In genomic region chr8:11481876-11482275, GRCm38 (mm10) we compare ENCODE assay signal across 32 mouse cellular contexts. TPM values are rescaled to one million over a fixed set of nuclear protein-coding genes. Genes with fewer than 3 reads are reported as not detected.
A peak's percentile ranks its signal among the peaks of the same experiment; 100 is the strongest.
DNase-seq lines count a peak whose midpoint lies in the region; ATAC-seq and TF ChIP-seq lines count a peak whose summit lies in the region.
"Had no signal": no experiment of that assay in that cellular context is flagged by ENCODE, and none has a peak within 500 bp of the region (broad histone marks: within the 10 kb centered on the region; RNA-seq: fewer than 3 reads in every experiment).

No protein-coding gene starts in this region.

- no peak overlapping the region for H3K4me3 ChIP-seq in heart, embryonic 12.5 days
- no peak overlapping the region for H3K4me3 ChIP-seq in heart, postnatal 0 days (ENCODE audit: low read depth, low read length)
- H3K4me3 ChIP-seq in testis, adult 2 months (ENCODE audit: control insufficient read depth, low read depth, low read length), result no peak overlapping the region
- H3K4me3 ChIP-seq: embryonic facial prominence, embryonic 12.5 days; hindbrain, embryonic 13.5 days; limb, embryonic 10.5 days; limb, embryonic 15.5 days; liver, embryonic 15.5 days; midbrain, embryonic 10.5 days; midbrain, embryonic 15.5 days; neural tube, embryonic 15.5 days; stomach, embryonic 15.5 days had no signal

- H3K27me3 ChIP-seq in heart, embryonic 12.5 days (replicated peaks), result peaks cover 22% of the 10 kb centered on the region
- no peaks in the 10 kb centered on the region for H3K27me3 ChIP-seq in heart, postnatal 0 days (ENCODE audit: control insufficient read depth, insufficient read depth, low read length)
- H3K27me3 ChIP-seq in testis, adult 2 months (ENCODE audit: control insufficient read depth, insufficient read depth, low read length), result no peaks in the 10 kb centered on the region

- intact Hi-C loops in heart, postnatal 14 days (cut with DNase I), result no loop called here
- intact Hi-C loops in left cerebral cortex, postnatal 36 days (cut with DNase I), result no loop called here

- no peaks in the 10 kb centered on the region for H3K36me3 ChIP-seq in heart, embryonic 12.5 days
- H3K36me3 ChIP-seq in heart, postnatal 0 days (replicated peaks; ENCODE audit: control insufficient read depth, insufficient read depth, low read length), result no peaks in the 10 kb centered on the region
- no peaks in the 10 kb centered on the region for H3K36me3 ChIP-seq in testis, adult 2 months (ENCODE audit: control insufficient read depth, insufficient read depth, low read length)
- H3K36me3 ChIP-seq: embryonic facial prominence, embryonic 12.5 days; hindbrain, embryonic 13.5 days; limb, embryonic 10.5 days; limb, embryonic 15.5 days; liver, embryonic 15.5 days; midbrain, embryonic 10.5 days; midbrain, embryonic 15.5 days; neural tube, embryonic 15.5 days; stomach, embryonic 15.5 days had no signal

- no peaks in the 10 kb centered on the region for H3K9me3 ChIP-seq in heart, embryonic 12.5 days (replicated peaks)
- no peaks in the 10 kb centered on the region for H3K9me3 ChIP-seq in heart, postnatal 0 days (replicated peaks; ENCODE audit: control insufficient read depth, low read length)
- H3K9me3 ChIP-seq: embryonic facial prominence, embryonic 12.5 days; hindbrain, embryonic 13.5 days; limb, embryonic 10.5 days; limb, embryonic 15.5 days; liver, embryonic 15.5 days; midbrain, embryonic 10.5 days; midbrain, embryonic 15.5 days; neural tube, embryonic 15.5 days; stomach, embryonic 15.5 days had no signal

- no peak for DNase-seq in heart, postnatal 4 days
- DNase-seq in heart, postnatal 0 days (ENCODE audit: low spot score), result no peak
- no peak for DNase-seq in heart, postnatal 14 days
- no peak for DNase-seq in testis, postnatal 14 days (ENCODE audit: low spot score)
- no peak for DNase-seq in left cerebral cortex, postnatal 36 days (ENCODE audit: low spot score in 2 of 2)
- DNase-seq: adrenal gland, postnatal 25 days; cerebellum, adult 11-12 months; cerebellum, adult 9-11 months; embryo, embryonic 11 days; gastrocnemius, postnatal 14 days; layer of hippocampus, postnatal 36 days; lung, embryonic 14.5 days; lung, postnatal 14 days; retina, postnatal 1 day; right cerebral cortex, postnatal 14 days; thymus, adult 18-20 months; thymus, postnatal 25 days had no signal

- peak overlapping the region; percentile 85 for H3K27ac ChIP-seq in heart, embryonic 12.5 days (ENCODE audit: poor library complexity, severe bottlenecking)
- peak overlapping the region; percentile 87 for H3K27ac ChIP-seq in heart, postnatal 0 days (ENCODE audit: low read depth)
- peak overlapping the region; percentile 24; the same call in 1 of the 2 replicates for H3K27ac ChIP-seq in testis, adult 2 months (ENCODE audit: control insufficient read depth, insufficient read depth, low read depth, low read length)
- H3K27ac ChIP-seq: embryonic facial prominence, embryonic 12.5 days; hindbrain, embryonic 13.5 days; kidney, postnatal 0 days; limb, embryonic 10.5 days; limb, embryonic 15.5 days; liver, embryonic 15.5 days; midbrain, embryonic 10.5 days; midbrain, embryonic 15.5 days; neural tube, embryonic 15.5 days; stomach, embryonic 15.5 days had no signal

- WGBS in heart, embryonic 12.5 days, result 57% methylated on average over 3 of the region's 3 CpGs
- 76% methylated on average over 3 of the region's 3 CpGs for WGBS in heart, postnatal 0 days

- ATAC-seq in heart, embryonic 12.5 days (ENCODE audit: insufficient number of reproducible peaks, low FRiP score), result no peak
- ATAC-seq in heart, postnatal 0 days (ENCODE audit: insufficient read depth, low read depth), result no peak
- ATAC-seq: CD4-positive, CD25-positive, alpha-beta regulatory T cell, adult 4 months; forebrain, embryonic 14.5 days; intestine, embryonic 16.5 days; midbrain, embryonic 15.5 days had no signal

- H3K4me1 ChIP-seq in heart, embryonic 12.5 days (replicated peaks), result peaks cover 22% of the 10 kb centered on the region
- H3K4me1 ChIP-seq in heart, postnatal 0 days (ENCODE audit: control insufficient read depth, insufficient read depth), result peaks cover 8% of the 10 kb centered on the region; the same call in 1 of the 2 replicates
- peaks cover 30% of the 10 kb centered on the region for H3K4me1 ChIP-seq in testis, adult 2 months (ENCODE audit: control insufficient read depth, insufficient read depth, low read length)

- no peak for TF ChIP-seq POLR2A in testis, adult 2 months (IDR thresholded peaks at IDR 0.05; ENCODE audit: control insufficient read depth, low read depth, low read length)

- no peak for TF ChIP-seq EP300 in heart, postnatal 0 days (IDR thresholded peaks at IDR 0.05; ENCODE audit: low read depth)

- H3K9ac ChIP-seq in heart, embryonic 12.5 days, result no peak overlapping the region
- H3K9ac ChIP-seq in heart, postnatal 0 days (replicated peaks; ENCODE audit: low read depth, low read length), result no peak overlapping the region
- H3K9ac ChIP-seq: embryonic facial prominence, embryonic 12.5 days; hindbrain, embryonic 13.5 days; limb, embryonic 15.5 days; liver, embryonic 15.5 days; lung, embryonic 14.5 days; midbrain, embryonic 15.5 days; neural tube, embryonic 15.5 days; stomach, embryonic 15.5 days had no signal

- no peak overlapping the region for H3K4me2 ChIP-seq in heart, embryonic 12.5 days
- no peak overlapping the region for H3K4me2 ChIP-seq in heart, postnatal 0 days (ENCODE audit: low read depth, low read length)
- H3K4me2 ChIP-seq: embryonic facial prominence, embryonic 12.5 days; hindbrain, embryonic 13.5 days; limb, embryonic 15.5 days; liver, embryonic 15.5 days; lung, embryonic 14.5 days; midbrain, embryonic 15.5 days; neural tube, embryonic 15.5 days; stomach, embryonic 15.5 days had no signal

- TF ChIP-seq CTCF in heart, postnatal 0 days (IDR thresholded peaks at IDR 0.05; ENCODE audit: low read depth), result no peak
- no peak for TF ChIP-seq CTCF in testis, adult 2 months (IDR thresholded peaks at IDR 0.05; ENCODE audit: control insufficient read depth, insufficient read depth, insufficient replicate concordance, low read depth, low read length)

RNA-seq across cellular contexts. Expression of gene Rab20, which starts 3.4 kb away (rescaled TPM):
- 20.2 and 23.5 TPM in 2 replicates for polyA plus RNA-seq in heart, embryonic 12.5 days (2016; fragmentation: Nextera tagmentation; extraction: Ambion mirVana)
- 10 to 100 TPM; 31.3 to 33.6 TPM for total RNA-seq in heart, postnatal 4 days (2021)
- 84.5 and 121 TPM in 2 replicates for total RNA-seq in heart, postnatal 0 days (2014; rRNA removed; ENCODE audit: low replicate concordance)
- 52.0 and 56.1 TPM in 2 replicates for polyA plus RNA-seq in heart, postnatal 0 days (2015; fragmentation: Nextera tagmentation; extraction: Ambion mirVana)
- 10 to 100 TPM; 18.5 to 20.2 TPM for total RNA-seq in heart, postnatal 14 days (2021)
- polyA plus RNA-seq in testis, adult 2 months (2012; rRNA removed), result 16.1 and 22.8 TPM in 2 replicates
- total RNA-seq in left cerebral cortex, postnatal 36 days (2021), result under 1 TPM in 1 of 2 experiments, not detected in 1; 0.30 TPM

RNA-seq across cellular contexts. Expression of gene Naxd, which starts 15.4 kb away (rescaled TPM):
- polyA plus RNA-seq in heart, embryonic 12.5 days (2016; fragmentation: Nextera tagmentation; extraction: Ambion mirVana), result 68.8 and 71.0 TPM in 2 replicates
- 10 to 100 TPM; 37.1 to 39.1 TPM for total RNA-seq in heart, postnatal 4 days (2021)
- 71.3 and 71.6 TPM in 2 replicates for total RNA-seq in heart, postnatal 0 days (2014; rRNA removed; ENCODE audit: low replicate concordance)
- polyA plus RNA-seq in heart, postnatal 0 days (2015; fragmentation: Nextera tagmentation; extraction: Ambion mirVana), result 62.7 and 66.3 TPM in 2 replicates
- total RNA-seq in heart, postnatal 14 days (2021), result 10 to 100 TPM; 33.2 to 33.3 TPM
- 62.2 and 65.5 TPM in 2 replicates for polyA plus RNA-seq in testis, adult 2 months (2012; rRNA removed)
- total RNA-seq in left cerebral cortex, postnatal 36 days (2021), result 10 to 100 TPM; 48.7 to 53.4 TPM

Comparison
In these comparisons a context has a peak if more than half of its experiments do, and no peak if none do; other contexts are left out.
1. H3K27ac ChIP-seq: peak in every context shown above with its lines; median percentile 87 in heart, postnatal 0 days; 85 in heart, embryonic 12.5 days; 24 in testis, adult 2 months.
2. RNA of gene Rab20, which starts 3.4 kb away (total RNA-seq): 84.5 to 121 TPM in heart, postnatal 0 days, 31.3 to 33.6 TPM in heart, postnatal 4 days and 18.5 to 20.2 TPM in heart, postnatal 14 days; 0.30 TPM in left cerebral cortex, postnatal 36 days; every median in the first group is over 10 times any median in the second.